Mouse (Mus musculus) megakaryocyte, embryonic 14.5 days (primary cell): ENCODE data around the gene Slc25a21.

ENCODE experiments used
- FLI1 ChIP-seq: IDR thresholded peaks from 2 replicates; pipeline ENCODE4 v1.6.1; 2012; ENCODE audit warnings: low read length, inconsistent platforms, mixed read lengths
- GATA1 ChIP-seq: IDR thresholded peaks from 3 replicates; pipeline ENCODE4 v1.6.1; 2012; ENCODE audit warnings: mixed read lengths, low read length, inconsistent platforms, borderline replicate concordance

DNA sequence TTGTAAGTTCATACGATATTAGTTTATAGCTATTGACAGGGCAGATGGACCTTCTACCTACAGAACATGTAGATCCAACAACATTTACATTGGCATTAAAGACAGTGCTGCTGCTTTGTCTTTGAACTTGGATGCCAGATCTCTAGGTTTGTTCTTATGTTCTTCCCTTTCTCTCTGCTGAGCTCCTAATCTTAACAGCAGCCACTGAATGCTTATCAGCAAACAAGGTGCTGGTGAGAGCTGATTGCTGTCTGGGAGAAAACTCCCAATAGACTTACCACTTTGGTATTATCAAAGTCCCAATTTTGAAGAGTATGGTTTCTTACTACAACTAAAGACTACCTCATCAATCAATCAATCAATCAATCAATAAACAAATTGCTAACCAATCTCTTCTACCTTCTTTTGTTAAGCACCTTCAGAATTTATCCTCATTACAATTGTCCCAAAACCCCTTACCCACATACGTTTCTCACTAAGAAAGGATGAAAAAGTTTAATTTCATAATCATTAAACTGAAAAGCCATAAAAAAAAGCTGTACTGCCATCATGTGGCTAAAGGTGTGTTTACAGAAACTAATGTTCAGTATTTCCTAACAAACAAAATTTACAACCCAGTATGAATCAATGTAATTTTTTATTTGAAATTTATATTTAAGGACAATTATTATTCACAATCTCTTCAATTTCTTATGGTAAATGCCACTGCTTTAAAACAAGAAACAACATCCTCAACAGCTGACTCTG, 12.7 kb downstream of the Slc25a21 start:
- TF ChIP-seq GATA1: no peak
- TF ChIP-seq FLI1: no peak
